Mouse (Mus musculus) layer of hippocampus, postnatal 25 days (tissue): ENCODE measurements around the gene Nav2. TPM values are rescaled to one million over a fixed set of nuclear protein-coding genes. Genes with fewer than 3 reads are reported as not detected.

ENCODE experiments used
- DNase-seq, 2 experiments: peaks; one replicate each; pipeline ENCODE4 v3.0.0; 2022; ENCODE audit warnings: mixed read lengths in 2 of 2, low spot score in 1 of 2; ENCODE audit errors: extremely low spot score in 1 of 2
- total RNA-seq, 2 experiments: library from RNA; stranded (reverse); gene quantifications; 2 replicates each; pipeline ENCODE4 v1.2.3; 2021

Gene Nav2
- total RNA-seq, 2 experiments from 2014 or later: 56.4 to 101 TPM

DNA sequence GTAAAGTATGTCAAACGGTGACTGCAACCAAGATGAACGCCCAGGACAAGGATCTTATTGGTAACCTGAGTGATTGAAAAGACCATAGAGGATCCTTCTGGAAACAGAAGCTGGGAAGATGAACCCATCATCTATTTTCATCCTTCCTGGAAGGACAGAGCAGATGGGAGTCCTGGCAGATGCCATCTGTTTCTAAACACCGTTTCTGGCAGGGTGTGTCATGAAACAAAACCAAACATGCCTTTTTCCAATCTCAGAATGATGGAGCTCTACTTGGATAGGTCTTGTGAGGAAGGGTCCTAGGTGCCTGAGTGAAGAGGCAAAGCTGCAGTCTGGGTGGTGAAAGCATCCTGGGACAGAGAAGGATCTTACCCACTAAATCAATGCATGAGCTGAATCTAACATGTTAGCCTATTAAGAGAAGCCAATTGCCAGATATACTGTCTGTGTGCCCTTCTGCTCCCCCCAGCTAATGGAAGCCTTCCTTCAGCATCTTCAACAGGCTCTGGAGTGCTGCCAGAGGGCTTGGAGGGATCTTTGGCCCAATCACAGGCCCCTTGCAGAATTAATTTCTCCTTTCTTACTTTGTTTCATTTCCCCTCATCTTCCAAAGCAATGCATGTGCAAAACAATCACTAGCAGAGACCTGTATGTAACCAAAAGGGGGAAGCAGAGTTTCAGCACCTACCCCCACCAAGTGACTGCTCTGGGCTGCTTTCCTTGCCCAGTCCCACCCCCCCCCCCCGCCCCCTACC is 281.9 kb downstream of the Nav2 start:
- DNase-seq: no peak

DNA sequence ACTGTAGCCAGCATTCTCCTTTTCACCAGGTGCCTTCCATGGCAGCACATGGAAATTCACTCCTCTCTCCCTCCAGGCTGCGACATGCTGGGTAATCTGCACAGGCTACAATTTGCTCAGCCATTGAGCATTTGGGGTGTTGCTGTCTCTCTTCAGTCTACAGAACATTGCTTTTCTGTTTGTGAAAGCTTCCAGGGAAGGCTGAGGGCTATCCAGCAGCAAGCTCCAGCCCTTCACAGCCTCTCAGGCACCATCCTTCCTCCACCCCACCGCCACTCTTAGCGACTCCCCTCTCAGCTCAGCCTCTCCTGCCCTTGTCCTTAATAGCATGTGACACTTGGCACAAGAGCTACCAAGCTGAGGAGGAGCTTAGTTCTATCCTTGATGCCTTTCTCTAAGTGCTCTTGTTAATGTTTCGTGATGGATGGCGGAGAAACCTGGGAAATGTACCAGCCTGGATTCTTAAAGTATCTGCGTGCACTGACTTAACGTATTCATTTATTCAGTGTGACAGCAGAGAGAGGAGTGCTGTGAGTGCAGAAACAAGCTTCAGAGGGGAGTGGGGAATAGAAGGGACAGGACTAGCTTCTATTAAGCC is 282.7 kb downstream of the Nav2 start:
- no peak for DNase-seq

GRCm38 (mm10) chr7:49192061-49192695 is 283.7 kb downstream of the Nav2 start:
- DNase-seq: no peak

DNA sequence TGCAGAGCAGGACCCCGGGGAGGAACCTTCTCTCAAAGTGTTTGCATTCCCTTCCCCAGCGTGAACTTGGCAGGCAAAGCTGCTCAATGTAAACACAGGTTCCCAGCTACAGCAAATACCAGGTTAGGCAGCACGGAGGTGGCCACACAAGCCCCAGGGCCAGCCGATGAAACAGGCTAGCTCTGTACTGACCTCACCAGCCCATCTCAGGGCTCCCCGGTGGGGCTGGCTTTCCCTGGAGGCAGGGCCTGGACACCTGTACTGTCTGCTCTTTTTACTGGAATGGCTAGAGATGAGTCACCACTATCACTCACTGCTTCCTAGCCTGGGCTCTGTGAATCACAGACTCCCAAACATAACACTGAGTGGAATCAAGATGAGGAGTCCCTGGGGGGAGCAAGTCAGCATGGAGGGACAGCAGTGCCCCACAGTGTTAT is 287.2 kb downstream of the Nav2 start:
- no peak for DNase-seq

DNA sequence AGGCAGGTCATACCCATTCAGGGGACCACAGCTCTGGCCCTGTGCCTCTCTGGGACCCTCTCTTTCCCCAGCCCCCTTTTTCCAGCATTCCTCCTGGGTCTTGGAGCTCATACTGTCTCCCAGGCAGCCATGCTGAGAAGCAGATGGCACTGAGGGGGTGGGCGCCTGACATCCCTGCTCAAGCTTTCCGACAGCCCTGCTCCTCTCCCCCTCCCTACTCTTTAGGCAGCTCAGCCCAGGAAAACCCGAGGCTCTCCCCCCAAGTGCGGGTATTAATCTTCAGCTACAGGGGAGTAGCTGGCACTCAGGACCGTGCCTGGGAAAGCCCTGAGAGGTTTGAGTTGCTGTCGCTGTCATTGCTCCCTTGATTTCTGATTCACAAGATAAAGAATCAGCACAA is 290.9 kb downstream of the Nav2 start:
- DNase-seq: peak; percentile 54 to 55

GRCm38 (mm10) chr7:49200270-49200669 is 291.8 kb downstream of the Nav2 start:
- no peak for DNase-seq

GRCm38 (mm10) chr7:49202971-49203370 is 294.5 kb downstream of the Nav2 start:
- no peak for DNase-seq

DNA sequence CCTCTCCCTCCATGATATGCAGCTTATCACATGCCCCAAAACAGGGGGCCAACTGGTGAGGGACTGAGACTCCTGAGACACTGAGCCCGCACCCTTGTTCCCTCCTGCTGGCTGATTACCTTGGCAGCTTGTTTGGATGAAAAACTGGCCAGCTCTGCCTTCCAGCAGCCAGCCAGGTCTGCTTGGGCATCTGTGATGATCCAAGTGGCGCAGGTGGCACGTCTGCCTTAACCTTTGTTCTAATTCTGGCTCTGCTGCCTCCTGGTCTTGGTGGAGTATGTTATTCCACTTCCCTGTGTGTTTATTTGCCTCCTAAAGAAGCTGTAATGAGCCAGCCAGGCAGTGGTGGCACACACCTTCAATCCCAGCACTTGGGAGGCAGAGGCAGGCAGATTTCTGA is 296.3 kb downstream of the Nav2 start:
- DNase-seq: no peak

DNA sequence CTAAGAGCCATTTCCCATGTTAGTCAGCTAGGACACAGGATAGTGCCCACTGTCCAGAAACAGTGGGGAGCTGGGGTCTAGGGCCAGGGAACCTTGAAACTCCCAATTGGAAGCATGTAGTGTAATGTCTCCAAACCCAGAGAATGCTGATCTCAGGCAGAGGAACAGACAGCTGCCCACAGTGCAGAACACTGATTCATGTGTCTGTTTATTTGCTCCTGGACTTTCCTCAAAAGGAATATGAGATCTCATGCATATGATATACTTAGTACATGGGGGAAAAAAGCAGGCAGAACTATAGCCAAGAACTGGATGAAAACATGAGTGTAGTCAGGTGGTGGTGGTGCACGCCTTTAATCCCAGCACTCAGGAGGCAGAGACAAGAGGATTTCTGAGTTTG is 297.0 kb downstream of the Nav2 start:
- DNase-seq: no peak

GRCm38 (mm10) chr7:49206775-49207676 is 298.5 kb downstream of the Nav2 start:
- no peak for DNase-seq

- DNase-seq: no peak
Measured at GRCm38 (mm10) chr7:49209526-49209925, 301.0 kb downstream of the Nav2 start.

DNA sequence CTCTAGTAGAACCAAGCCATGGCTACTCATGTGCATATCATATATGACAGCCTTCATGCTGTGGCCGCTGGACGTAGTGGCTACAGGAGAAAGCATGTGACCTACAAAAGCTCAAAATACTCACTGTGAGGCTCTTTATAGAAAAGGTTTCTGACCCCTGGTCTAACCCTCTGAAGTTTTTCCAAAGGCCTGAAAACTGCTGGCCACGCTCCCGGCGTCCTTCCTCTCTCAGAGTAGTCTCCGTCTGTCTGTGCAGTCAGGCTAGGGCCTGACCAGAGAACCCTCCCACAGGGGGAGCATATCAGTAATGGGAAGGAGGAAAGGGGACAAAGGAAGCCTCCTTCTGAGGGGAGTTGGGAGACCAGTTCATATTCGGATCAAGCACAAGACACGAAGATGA is 302.2 kb downstream of the Nav2 start:
- no peak for DNase-seq

DNA sequence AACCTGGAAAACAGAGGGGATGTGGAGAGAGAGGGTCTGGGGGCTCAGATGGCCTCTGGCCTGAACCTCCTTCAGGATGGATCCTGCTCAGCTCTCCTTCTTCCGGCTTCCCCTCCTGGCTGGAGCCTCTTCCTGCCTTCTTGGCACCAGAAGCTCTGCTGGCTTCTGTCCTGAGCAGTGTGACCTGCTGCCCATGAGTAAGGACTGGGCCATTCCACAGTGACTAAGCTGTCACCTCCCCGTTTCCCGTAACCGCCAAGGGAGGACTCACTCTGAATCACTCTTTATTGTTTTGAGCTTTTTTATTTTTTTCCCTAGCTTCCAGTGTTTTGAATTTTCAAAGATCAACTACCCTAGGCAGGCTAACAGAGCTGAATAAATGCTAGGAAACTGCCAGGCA is 304.5 kb downstream of the Nav2 start:
- DNase-seq: no peak

- no peak for DNase-seq
Measured at GRCm38 (mm10) chr7:49217786-49218185, 309.3 kb downstream of the Nav2 start.

- DNase-seq: no peak
Measured at GRCm38 (mm10) chr7:49225741-49226140, 317.2 kb downstream of the Nav2 start.

- DNase-seq: no peak
Measured at GRCm38 (mm10) chr7:49232969-49233368, 324.5 kb downstream of the Nav2 start.

GRCm38 (mm10) chr7:49234288-49234687 is 325.8 kb downstream of the Nav2 start:
- DNase-seq: no peak

DNA sequence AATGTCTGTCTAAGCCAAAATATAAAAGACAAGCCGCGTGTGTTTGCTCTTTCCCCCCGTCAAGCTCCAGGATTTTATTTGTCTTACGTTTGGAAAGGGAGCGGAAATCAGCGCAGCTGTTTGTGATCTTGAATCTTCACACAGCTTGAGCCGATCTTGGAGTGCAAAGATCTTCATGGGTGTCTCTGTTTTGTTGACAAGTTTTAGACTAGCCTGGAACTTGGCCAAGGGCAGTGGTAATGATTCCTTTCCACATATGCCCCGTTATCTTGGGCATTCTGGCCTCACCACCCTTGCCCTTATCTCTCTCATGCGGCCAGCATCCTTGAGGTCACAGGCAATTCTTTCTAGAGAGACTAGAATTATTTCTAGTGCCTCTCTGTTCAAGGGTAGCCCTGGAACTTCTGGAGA is 326.8 kb downstream of the Nav2 start:
- DNase-seq: no peak

DNA sequence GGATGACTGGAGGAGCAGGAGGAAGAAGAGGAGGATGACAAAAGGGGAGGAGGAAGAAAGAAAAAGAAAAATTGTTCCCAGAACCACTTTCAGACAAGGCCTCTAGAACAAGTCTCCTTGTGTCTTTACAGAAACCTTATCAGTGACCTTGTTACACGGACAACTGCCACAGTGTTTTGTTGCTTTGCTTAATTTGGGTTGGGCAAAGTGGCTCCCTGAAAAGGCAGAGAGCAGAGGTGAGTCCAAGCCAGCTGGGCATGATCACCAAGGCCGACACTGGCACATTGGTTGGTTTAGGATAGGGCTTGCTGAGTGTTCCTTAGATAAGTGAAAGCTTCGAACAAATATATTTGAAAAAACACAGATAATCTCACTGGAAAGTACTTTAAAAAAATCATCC is 327.3 kb downstream of the Nav2 start:
- DNase-seq: no peak

- DNase-seq: no peak
Measured at GRCm38 (mm10) chr7:49240461-49240860, 331.9 kb downstream of the Nav2 start.
